Mouse (Mus musculus) embryonic facial prominence, embryonic 12.5 days (tissue): ENCODE measurements around the gene Sema4a. TPM values are rescaled to one million over a fixed set of nuclear protein-coding genes. Genes with fewer than 3 reads are reported as not detected.

Source experiments
- ATAC-seq: fragments of 200-750 bp; cut with Nextera tagmentation; 2 replicates; pipeline ENCODE4 v1.8.0; 2017; ENCODE audit not compliant: insufficient number of reproducible peaks, insufficient read depth, low FRiP score, low TSS enrichment
- H3K27ac ChIP-seq: fragments of 300-500 bp; sonication (generic); 2 replicates; pipeline ENCODE4 v1.5.1; 2016; ENCODE audit warnings: mild to moderate bottlenecking
- H3K27me3 ChIP-seq: fragments of 300-500 bp; sonication (generic); 2 replicates; pipeline ENCODE4 v1.6.1; 2016; ENCODE audit warnings: mild to moderate bottlenecking, moderate library complexity
- H3K36me3 ChIP-seq: fragments of 300-500 bp; sonication (generic); 2 replicates; pipeline ENCODE4 v1.6.1; 2016; ENCODE audit warnings: mild to moderate bottlenecking
- H3K4me1 ChIP-seq: fragments of 300-500 bp; sonication (generic); 2 replicates; pipeline ENCODE4 v1.6.1; 2016
- H3K4me2 ChIP-seq: fragments of 300-500 bp; sonication (generic); replicated peaks from 2 replicates; pipeline ENCODE4 v1.6.1; 2016; ENCODE audit warnings: mild to moderate bottlenecking, moderate library complexity
- H3K4me3 ChIP-seq: fragments of 300-500 bp; sonication (generic); 2 replicates; pipeline ENCODE4 v1.5.1; 2016; ENCODE audit warnings: mild to moderate bottlenecking
- H3K9ac ChIP-seq: fragments of 300-500 bp; sonication (generic); 2 replicates; pipeline ENCODE4 v1.6.1; 2016; ENCODE audit warnings: mild to moderate bottlenecking, moderate library complexity
- H3K9me3 ChIP-seq: fragments of 300-500 bp; sonication (generic); 2 replicates; pipeline ENCODE4 v1.6.1; 2016; ENCODE audit warnings: mild to moderate bottlenecking, moderate library complexity
- WGBS: fragments of 180-500 bp; shearing (Covaris S2); methylation state at CpG from one replicate; pipeline ENCODE4 v1.1.7; 2016; 5-methylcytosine and 5-hydroxymethylcytosine counted together
- polyA plus RNA-seq: library from polyadenylated mRNA; unstranded; fragments of >200 nt; fragmentation: Nextera tagmentation; extraction: Ambion mirVana; gene quantifications from 2 replicates; pipeline ENCODE4 v1.2.1, GENCODE M21; 2016

Sema4a gene
- polyA plus RNA-seq, 1 experiment from 2014 or later = 9.0 TPM

GRCm38 (mm10) chr3:88483621-88484020 is 22.6 kb upstream of the Sema4a start:
- peaks cover 34% of the 10 kb centered on the region for H3K36me3 ChIP-seq
- WGBS = 10% methylated on average over 5 of the region's 5 CpGs
- 0 out of 2 replicates have a peak, but pooled peaks have one; percentile 30 for ATAC-seq
- H3K27me3 ChIP-seq = peaks cover 47% of the 10 kb centered on the region
- no peak overlapping the region for H3K4me2 ChIP-seq
- no peaks in the 10 kb centered on the region for H3K9me3 ChIP-seq
- peaks cover 13% of the 10 kb centered on the region for H3K4me1 ChIP-seq
- no peak overlapping the region for H3K27ac ChIP-seq
- H3K9ac ChIP-seq = no peak overlapping the region
- H3K4me3 ChIP-seq = no peak overlapping the region

GRCm38 (mm10) chr3:88483141-88483540 is 22.2 kb upstream of the Sema4a start:
- no peak overlapping the region for H3K4me2 ChIP-seq
- H3K36me3 ChIP-seq = peaks cover 34% of the 10 kb centered on the region
- no peak for ATAC-seq
- no peak overlapping the region for H3K27ac ChIP-seq
- no peak overlapping the region for H3K9ac ChIP-seq
- no peak overlapping the region for H3K4me3 ChIP-seq
- H3K4me1 ChIP-seq = peaks cover 8% of the 10 kb centered on the region
- H3K9me3 ChIP-seq = no peaks in the 10 kb centered on the region
- peaks cover 47% of the 10 kb centered on the region for H3K27me3 ChIP-seq
- 76% methylated on average over 8 of the region's 8 CpGs for WGBS

GRCm38 (mm10) chr3:88482336-88482735 is 21.4 kb upstream of the Sema4a start:
- H3K27ac ChIP-seq = no peak overlapping the region
- H3K27me3 ChIP-seq = peaks cover 47% of the 10 kb centered on the region
- no peak overlapping the region for H3K9ac ChIP-seq

GRCm38 (mm10) chr3:88481372-88482040 is 20.5 kb upstream of the Sema4a start:
- no peak overlapping the region for H3K4me3 ChIP-seq
- no peak overlapping the region for H3K27ac ChIP-seq
- no peak overlapping the region for H3K9ac ChIP-seq
- 50% methylated on average over 8 of the region's 8 CpGs for WGBS
- no peak overlapping the region for H3K4me2 ChIP-seq
- H3K4me1 ChIP-seq = 0 out of 2 replicates have a peak, but pooled peaks cover 6% of the 10 kb centered on the region
- no peak for ATAC-seq
- H3K9me3 ChIP-seq = no peaks in the 10 kb centered on the region
- peaks cover 22% of the 10 kb centered on the region for H3K36me3 ChIP-seq
- H3K27me3 ChIP-seq = peaks cover 42% of the 10 kb centered on the region

More at GRCm38 (mm10) chr3:88482336-88482735, 21.4 kb upstream of the Sema4a start:
- 36% methylated on average over 18 of the region's 18 CpGs for WGBS
- Histone ChIP-seq H3K4me3 (no peak overlapping the region), H3K36me3 (peaks cover 31% of the 10 kb centered on the region), H3K4me1 (0 out of 2 replicates have a peak, but pooled peaks cover 6% of the 10 kb centered on the region), H3K9me3 (no peaks in the 10 kb centered on the region), H3K4me2 (no peak overlapping the region)
- no peak for ATAC-seq

GRCm38 (mm10) chr3:88480679-88481078 is 19.7 kb upstream of the Sema4a start:
- H3K9ac ChIP-seq = no peak overlapping the region
- 0 out of 2 replicates have a peak, but pooled peaks cover 6% of the 10 kb centered on the region for H3K4me1 ChIP-seq
- H3K27ac ChIP-seq = no peak overlapping the region
- no peak overlapping the region for H3K4me2 ChIP-seq
- no peak for ATAC-seq
- peaks cover 34% of the 10 kb centered on the region for H3K27me3 ChIP-seq
- H3K36me3 ChIP-seq = peaks cover 14% of the 10 kb centered on the region
- H3K4me3 ChIP-seq = no peak overlapping the region
- WGBS = 89% methylated on average over 5 of the region's 5 CpGs
- H3K9me3 ChIP-seq = no peaks in the 10 kb centered on the region

GRCm38 (mm10) chr3:88479828-88480227 is 18.8 kb upstream of the Sema4a start:
- Histone ChIP-seq H3K4me2 (no peak overlapping the region), H3K27me3 (peaks cover 28% of the 10 kb centered on the region), H3K9ac (no peak overlapping the region), H3K4me3 (no peak overlapping the region), H3K9me3 (no peaks in the 10 kb centered on the region), H3K36me3 (peaks cover 12% of the 10 kb centered on the region), H3K4me1 (0 out of 2 replicates have a peak, but pooled peaks cover 5% of the 10 kb centered on the region), H3K27ac (no peak overlapping the region)
- ATAC-seq = no peak
- 78% methylated on average over 4 of the region's 4 CpGs for WGBS

GRCm38 (mm10) chr3:88479163-88479562 is 18.2 kb upstream of the Sema4a start:
- no peaks in the 10 kb centered on the region for H3K9me3 ChIP-seq
- no peaks in the 10 kb centered on the region for H3K4me1 ChIP-seq
- no peak overlapping the region for H3K9ac ChIP-seq
- peaks cover 21% of the 10 kb centered on the region for H3K27me3 ChIP-seq
- no peak for ATAC-seq
- no peak overlapping the region for H3K4me2 ChIP-seq
- H3K4me3 ChIP-seq = no peak overlapping the region
- H3K27ac ChIP-seq = no peak overlapping the region
- WGBS = 41% methylated on average over 3 of the region's 3 CpGs
- peaks cover 12% of the 10 kb centered on the region for H3K36me3 ChIP-seq

GRCm38 (mm10) chr3:88477735-88478134 is 16.8 kb upstream of the Sema4a start:
- H3K4me3 ChIP-seq = no peak overlapping the region
- H3K4me1 ChIP-seq = peaks cover 5% of the 10 kb centered on the region; the same call in 1 of the 2 replicates
- H3K27ac ChIP-seq = no peak overlapping the region
- no peaks in the 10 kb centered on the region for H3K9me3 ChIP-seq
- peaks cover 8% of the 10 kb centered on the region for H3K27me3 ChIP-seq
- H3K9ac ChIP-seq = no peak overlapping the region
- 2% methylated on average over 8 of the region's 8 CpGs for WGBS
- H3K4me2 ChIP-seq = no peak overlapping the region
- peaks cover 6% of the 10 kb centered on the region; the same call in 1 of the 2 replicates for H3K36me3 ChIP-seq
- ATAC-seq = peak; percentile 69

GRCm38 (mm10) chr3:88476403-88476802 is 15.4 kb upstream of the Sema4a start:
- WGBS = 72% methylated on average over 6 of the region's 6 CpGs
- Histone ChIP-seq H3K9ac (no peak overlapping the region), H3K4me3 (no peak overlapping the region), H3K27me3 (no peaks in the 10 kb centered on the region), H3K27ac (no peak overlapping the region), H3K36me3 (no peaks in the 10 kb centered on the region), H3K4me1 (peaks cover 5% of the 10 kb centered on the region; the same call in 1 of the 2 replicates), H3K9me3 (no peaks in the 10 kb centered on the region), H3K4me2 (no peak overlapping the region)
- no peak for ATAC-seq

GRCm38 (mm10) chr3:88473571-88473970 is 12.6 kb upstream of the Sema4a start:
- Histone ChIP-seq H3K4me1 (peaks cover 5% of the 10 kb centered on the region; the same call in 1 of the 2 replicates), H3K9ac (no peak overlapping the region), H3K36me3 (no peaks in the 10 kb centered on the region), H3K4me3 (no peak overlapping the region), H3K27ac (0 out of 2 replicates have a peak overlapping the region, but pooled peaks have one; percentile 12), H3K27me3 (no peaks in the 10 kb centered on the region), H3K4me2 (no peak overlapping the region), H3K9me3 (no peaks in the 10 kb centered on the region)
- 88% methylated on average over 1 of the region's 1 CpGs for WGBS
- ATAC-seq = no peak

- Histone ChIP-seq H3K27ac (peak overlapping the region; percentile 57; the same call in 1 of the 2 replicates), H3K4me1 (peaks cover 5% of the 10 kb centered on the region; the same call in 1 of the 2 replicates), H3K4me2 (no peak overlapping the region), H3K27me3 (no peaks in the 10 kb centered on the region), H3K9me3 (no peaks in the 10 kb centered on the region), H3K9ac (no peak overlapping the region), H3K36me3 (no peaks in the 10 kb centered on the region), H3K4me3 (no peak overlapping the region)
- ATAC-seq = no peak
- WGBS = 13% methylated on average over 5 of the region's 5 CpGs
Measured at GRCm38 (mm10) chr3:88473020-88473419, 12.0 kb upstream of the Sema4a start.

- no peaks in the 10 kb centered on the region for H3K27me3 ChIP-seq
- 25% methylated on average over 10 of the region's 10 CpGs for WGBS
- H3K27ac ChIP-seq = no peak overlapping the region
- H3K4me1 ChIP-seq = peaks cover 5% of the 10 kb centered on the region; the same call in 1 of the 2 replicates
- ATAC-seq = no peak
- H3K9me3 ChIP-seq = no peaks in the 10 kb centered on the region
- H3K36me3 ChIP-seq = no peaks in the 10 kb centered on the region
- no peak overlapping the region for H3K4me2 ChIP-seq
- no peak overlapping the region for H3K9ac ChIP-seq
- no peak overlapping the region for H3K4me3 ChIP-seq
Measured at GRCm38 (mm10) chr3:88470943-88471479, 10.0 kb upstream of the Sema4a start.
